8 mouse cellular contexts compared by ENCODE assay signal in the genomic region with DNA sequence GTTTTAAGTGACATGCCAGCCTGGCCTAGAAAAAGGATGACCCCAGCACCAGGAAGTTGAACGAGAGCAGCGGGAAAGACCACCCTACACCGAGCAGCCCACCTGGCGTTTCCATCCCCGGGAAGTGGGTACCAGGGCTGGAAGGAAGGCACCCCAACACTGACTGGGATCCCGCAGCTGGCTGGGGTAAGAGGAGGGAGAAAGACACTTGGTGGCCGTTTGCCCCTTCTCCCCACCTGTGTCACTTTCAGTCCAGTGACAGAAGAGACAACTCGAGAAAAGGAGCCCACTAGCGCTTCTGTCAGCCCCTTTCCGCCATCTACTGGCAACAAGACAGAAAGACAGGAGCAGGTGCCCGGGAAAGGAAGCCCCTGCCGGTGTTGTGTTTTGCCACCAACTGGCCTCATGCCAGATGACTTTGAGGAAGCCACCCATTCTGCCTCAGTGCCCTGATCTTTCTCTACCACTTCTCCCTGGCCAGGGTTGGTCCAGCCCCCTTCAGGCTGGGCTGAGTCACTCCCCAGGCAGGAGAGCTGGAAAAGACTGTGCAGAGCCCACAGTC. TPM values are rescaled to one million over a fixed set of nuclear protein-coding genes. Genes with fewer than 3 reads are reported as not detected.
DNase-seq lines count a peak whose midpoint lies in the region; TF ChIP-seq lines count a peak whose summit lies in the region.

A gene (plus strand): TSS at position 551 of the 562 bp plus-strand sequence.

- H3K27me3 ChIP-seq in megakaryocyte, embryonic 14.5 days (replicated peaks), result peaks cover 76% of the 10 kb centered on the region

- TF ChIP-seq CTCF in left cerebral cortex, adult 2 months (IDR thresholded peaks at IDR 0.05), result peak; percentile 86

- intact Hi-C loops in left cerebral cortex, adult 2 months (cut with DNase I), result loop anchor here (1.0 to 2.0 kb wide), 2 partner anchors 42 to 224 kb away; no protein-coding TSS in a partner anchor

- peaks cover 66% of the 10 kb centered on the region for H3K4me1 ChIP-seq in megakaryocyte, embryonic 14.5 days

- H3K9me3 ChIP-seq in megakaryocyte, embryonic 14.5 days, result no peaks in the 10 kb centered on the region

- no peak within 1 kb of the TSS for H3K27ac ChIP-seq in left cerebral cortex, adult 2 months

- no peaks in the 10 kb centered on the region for H3K36me3 ChIP-seq in megakaryocyte, embryonic 14.5 days (replicated peaks; ENCODE audit: low read length)

- DNase-seq in ZHBTc4 (ENCODE audit: low read depth, low spot score), result peak; percentile 90
- peak; percentile 42 to 50 for DNase-seq in cerebellum, postnatal 36 days
- peak; percentile 49 for DNase-seq in gastrocnemius, postnatal 10 days
- DNase-seq in hindlimb bud, embryonic 11.5 days (ENCODE audit: extremely low spot score, low read depth, low spot score), result peak; percentile 24
- DNase-seq in left cerebral cortex, adult 2 months (ENCODE audit: extremely low spot score in 1 of 2, low spot score in 2 of 2), result peak; percentile 60 to 67
- DNase-seq in right cerebral cortex, adult 2 months (ENCODE audit: low spot score in 2 of 2), result peak; percentile 61 to 71
- DNase-seq in urinary bladder, postnatal 14 days (ENCODE audit: low spot score), result peak; percentile 77

- H3K4me3 ChIP-seq in left cerebral cortex, adult 2 months, result peak within 1 kb of the TSS; percentile 38
- peak within 1 kb of the TSS; percentile 91 for H3K4me3 ChIP-seq in megakaryocyte, embryonic 14.5 days (replicated peaks)

RNA-seq across cellular contexts. Expression of the gene that starts here (rescaled TPM):
- 1 to 10 TPM in 1 of 2 experiments, under 1 TPM in 1; 0.12 to 1.2 TPM for total RNA-seq in gastrocnemius, postnatal 10 days (2021)
- under 1 TPM in 1 of 2 experiments, not detected in 1; 0.19 TPM for total RNA-seq in left cerebral cortex, adult 2 months (2021)
- 0.41 TPM in 1 of 2 replicates, not detected in the other for polyA plus RNA-seq in megakaryocyte, embryonic 14.5 days (2012; ENCODE audit: insufficient read depth, low replicate concordance)

Comparison
In these comparisons a context has a peak if more than half of its experiments do, and no peak if none do; other contexts are left out.
1. Peak in DNase-seq and H3K4me3 ChIP-seq in left cerebral cortex, adult 2 months; RNA of the gene not detected or under 1 TPM.
2. DNase-seq: peak in every context shown above with its lines; median percentile 90 in ZHBTc4; 77 in urinary bladder, postnatal 14 days; 66 in right cerebral cortex, adult 2 months; 64 in left cerebral cortex, adult 2 months; 49 in gastrocnemius, postnatal 10 days; 46 in cerebellum, postnatal 36 days; 24 in hindlimb bud, embryonic 11.5 days.